Mouse (Mus musculus) adrenal gland, adult 8-10 months (tissue): ENCODE results near the gene Haus3. TPM values are rescaled to one million over a fixed set of nuclear protein-coding genes. Genes with fewer than 3 reads are reported as not detected.

Experiments
- DNase-seq: peaks from one replicate; pipeline ENCODE4 v3.0.0; 2022
- total RNA-seq, 4 experiments: library from RNA; stranded (reverse); gene quantifications; 2 replicates each; pipeline ENCODE4 v1.2.4; 2022

Haus3 gene
- 1 to 10 TPM; 6.5 to 7.8 (median 7.7) TPM for total RNA-seq

DNA sequence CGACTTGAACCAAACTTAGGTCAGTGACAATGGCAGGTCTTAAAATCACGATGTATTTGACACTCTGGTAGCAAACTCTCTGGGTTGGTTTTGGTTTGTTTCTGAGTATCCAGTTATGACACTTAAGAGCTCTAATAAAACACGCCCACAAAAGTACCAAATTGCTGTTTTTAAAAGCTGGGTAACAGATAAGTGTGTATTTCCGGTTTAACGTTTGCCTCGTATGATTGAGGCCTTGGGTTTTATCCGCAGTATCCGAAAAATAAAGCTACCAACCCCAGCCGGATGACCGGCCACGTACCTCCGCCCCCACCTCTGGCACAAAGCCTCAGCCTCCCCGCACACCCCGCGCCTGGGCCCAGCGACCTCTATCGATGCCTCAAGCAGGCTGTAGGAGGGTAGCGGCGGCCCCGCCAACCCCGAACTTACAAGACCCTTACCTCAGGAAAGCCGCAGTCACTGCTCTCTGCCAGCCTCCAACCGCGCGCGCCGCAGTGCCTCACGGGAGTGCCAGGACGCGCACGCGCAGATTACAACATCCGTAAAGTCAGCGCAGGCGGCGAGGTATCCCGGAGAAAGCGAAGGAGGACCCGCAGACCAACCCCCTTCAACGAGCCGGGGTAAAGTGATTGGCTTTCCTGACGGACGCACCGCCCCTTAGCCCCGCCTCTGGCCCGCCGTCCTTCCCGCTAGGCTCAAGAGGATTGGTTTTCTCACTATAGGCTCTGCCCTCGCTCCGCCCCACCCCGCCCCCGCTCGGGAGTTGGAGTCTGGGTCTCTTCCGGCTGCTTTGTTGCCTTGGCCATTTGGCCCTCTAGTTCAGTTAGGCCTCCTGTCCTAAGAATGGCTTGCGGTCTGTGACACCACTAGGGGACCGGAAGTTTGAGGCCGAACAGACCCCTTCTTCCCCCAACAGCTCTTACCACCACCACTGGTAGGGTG lies at the start of gene Haus3, which contains the start of gene Poln:
TSS of gene Haus3 (minus strand) at position 578 of the 942 bp plus-strand sequence.
TSS of gene Poln (minus strand) at position 499 of the 942 bp plus-strand sequence.
- DNase-seq = peak; percentile 98

DNA sequence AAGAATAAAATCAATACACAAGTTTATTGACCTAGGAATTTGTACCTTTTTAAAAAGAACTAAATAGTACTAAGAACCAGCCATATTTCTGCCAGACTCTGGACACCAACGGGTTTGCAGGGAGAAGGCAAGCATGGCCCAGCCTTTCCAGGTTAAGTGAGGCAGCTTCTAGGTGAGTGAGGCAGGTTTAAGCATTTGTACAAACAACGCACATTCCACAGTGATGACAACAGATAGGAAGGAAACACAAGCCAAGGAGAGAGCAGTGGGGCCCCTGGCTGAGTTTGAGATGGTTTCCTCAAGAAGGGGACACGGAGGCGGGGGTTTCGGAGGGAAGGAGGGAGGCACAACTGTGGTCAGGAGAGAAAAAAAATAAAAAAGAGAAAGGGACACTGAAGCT lies 49.3 kb upstream of the Haus3 start:
- no peak for DNase-seq

DNA sequence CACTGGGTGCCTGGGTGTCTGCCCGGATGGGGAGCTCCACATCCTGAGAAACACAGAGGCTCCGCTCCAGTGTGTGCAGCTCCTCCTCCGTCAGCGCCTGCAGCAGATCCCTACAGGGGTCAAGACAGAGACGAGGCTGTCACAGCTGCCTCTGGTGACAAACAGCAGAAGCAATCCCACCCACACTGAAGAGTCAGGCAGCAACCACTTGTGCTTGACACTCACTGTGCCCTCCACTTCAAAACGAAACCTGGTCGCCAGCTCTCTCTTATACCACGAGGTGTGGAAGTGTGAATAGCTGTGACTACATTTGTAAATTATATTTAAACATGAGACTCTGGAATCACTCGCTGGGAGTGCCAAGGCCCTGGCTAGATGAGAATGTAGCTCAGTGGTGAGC lies 48.4 kb upstream of the Haus3 start:
- no peak for DNase-seq

DNA sequence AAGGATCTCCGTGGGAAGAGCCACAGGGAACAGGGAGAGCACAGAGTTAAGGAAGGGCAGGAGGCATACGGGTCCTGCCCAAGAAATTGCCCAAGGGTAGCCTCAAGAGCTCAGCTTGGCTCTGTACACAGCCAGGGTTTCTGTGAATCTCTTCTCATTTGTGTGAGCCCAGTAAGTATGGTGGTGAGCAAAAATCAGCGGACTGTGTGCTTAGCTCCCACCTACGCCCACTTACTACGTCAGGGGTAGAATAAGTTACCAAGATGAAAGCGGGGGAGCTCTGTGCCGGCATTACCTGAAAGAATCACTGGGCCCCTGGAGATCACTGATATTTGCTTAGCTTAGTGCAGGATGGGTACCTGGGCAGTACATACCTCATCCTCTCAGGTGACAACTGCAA lies 46.7 kb upstream of the Haus3 start:
- DNase-seq = no peak

DNA sequence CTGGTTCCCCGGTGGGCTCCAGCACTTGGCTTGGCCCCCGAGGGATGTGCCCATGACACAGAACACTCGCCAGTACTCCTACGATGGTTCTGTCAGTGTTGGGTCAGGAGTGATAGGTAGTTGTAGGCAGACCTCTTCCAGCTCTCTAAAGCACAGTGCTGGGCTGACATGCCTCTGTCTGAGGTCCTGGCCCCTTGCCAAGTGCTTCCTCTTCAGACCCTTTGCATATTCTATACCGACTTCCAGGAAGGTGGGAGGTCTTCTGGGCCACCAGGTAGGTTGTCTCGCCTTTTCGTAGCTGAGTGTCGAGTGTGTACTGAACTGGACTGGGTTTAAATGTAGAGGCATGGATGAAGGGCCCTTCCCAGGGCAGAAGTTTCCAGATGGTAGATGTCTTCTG lies 44.3 kb upstream of the Haus3 start:
- DNase-seq = no peak

DNA sequence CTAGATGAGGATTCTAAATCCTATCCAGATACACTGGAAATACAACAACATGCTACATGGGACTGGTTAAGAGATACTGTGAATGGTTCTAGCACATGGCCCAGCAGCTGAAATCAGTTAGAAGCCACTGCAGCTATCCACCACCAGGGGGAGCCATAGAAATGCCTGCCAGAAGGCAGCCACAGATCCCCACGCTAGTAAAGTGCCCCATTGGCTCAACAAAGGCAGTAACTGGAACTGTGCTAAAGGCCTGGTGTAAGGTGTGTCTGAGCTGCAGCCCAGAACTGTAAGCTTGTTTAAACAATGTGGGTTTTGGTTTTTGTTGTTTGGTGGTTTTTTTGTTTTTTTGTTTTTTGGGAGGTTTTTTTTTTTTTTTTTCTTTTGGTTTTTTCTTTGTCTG lies 41.0 kb upstream of the Haus3 start:
- no peak for DNase-seq

DNA sequence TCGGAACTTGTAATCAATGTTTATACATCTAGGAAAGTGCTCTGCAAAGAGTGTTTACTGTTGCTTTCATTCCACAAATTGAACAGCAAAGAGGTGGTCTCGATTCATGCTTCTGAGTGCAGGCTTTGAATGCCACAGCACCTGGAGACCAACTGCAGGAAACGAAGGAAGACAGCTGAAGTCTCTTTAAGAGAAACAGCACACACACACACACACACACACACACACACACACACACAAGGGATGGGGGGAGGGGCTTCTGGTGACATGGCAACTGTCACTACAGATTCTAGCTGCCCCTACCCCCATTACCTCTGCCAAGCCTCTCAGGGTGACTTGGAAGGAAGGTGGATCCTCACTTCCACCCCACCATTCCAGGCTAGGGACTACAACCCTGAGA lies 38.2 kb upstream of the Haus3 start:
- DNase-seq = no peak

DNA sequence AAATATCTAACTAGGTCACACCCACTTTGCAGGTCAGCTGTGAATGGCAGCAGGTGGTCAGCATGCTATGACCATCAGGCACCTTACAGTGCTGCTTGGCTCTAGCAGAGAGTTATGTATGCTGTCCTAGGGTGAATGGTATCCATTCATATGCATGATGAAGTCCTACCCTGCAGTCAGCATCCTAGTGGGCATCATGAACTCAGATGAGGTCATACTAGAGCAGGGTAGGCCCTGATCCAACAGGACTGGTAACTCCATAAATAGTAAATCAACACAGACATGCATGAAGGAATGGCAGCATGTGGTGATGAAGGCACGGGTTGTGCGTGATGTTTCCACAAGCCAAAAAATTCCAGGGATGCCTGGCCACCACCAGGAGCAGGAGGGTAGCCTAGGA lies 36.5 kb upstream of the Haus3 start:
- DNase-seq = no peak

DNA sequence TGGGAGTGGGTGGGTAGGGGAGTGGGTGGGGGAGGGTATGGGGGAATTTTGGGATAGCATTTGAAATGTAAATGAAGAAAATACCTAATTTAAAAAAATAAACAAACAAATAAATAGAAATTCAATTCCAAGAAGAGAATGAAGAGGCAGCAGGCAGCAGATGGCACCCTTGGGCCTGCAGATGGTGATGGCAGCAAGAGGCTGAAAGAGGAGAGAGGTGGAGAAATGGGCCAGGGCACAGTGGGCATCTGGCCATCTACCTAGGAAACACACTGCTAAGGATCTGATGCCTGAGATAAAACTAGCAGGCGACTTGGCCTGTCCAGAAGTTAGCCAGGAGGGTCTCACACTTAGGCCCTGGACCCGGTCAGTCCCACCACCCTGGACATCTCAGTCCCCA lies 35.6 kb upstream of the Haus3 start:
- no peak for DNase-seq

DNA sequence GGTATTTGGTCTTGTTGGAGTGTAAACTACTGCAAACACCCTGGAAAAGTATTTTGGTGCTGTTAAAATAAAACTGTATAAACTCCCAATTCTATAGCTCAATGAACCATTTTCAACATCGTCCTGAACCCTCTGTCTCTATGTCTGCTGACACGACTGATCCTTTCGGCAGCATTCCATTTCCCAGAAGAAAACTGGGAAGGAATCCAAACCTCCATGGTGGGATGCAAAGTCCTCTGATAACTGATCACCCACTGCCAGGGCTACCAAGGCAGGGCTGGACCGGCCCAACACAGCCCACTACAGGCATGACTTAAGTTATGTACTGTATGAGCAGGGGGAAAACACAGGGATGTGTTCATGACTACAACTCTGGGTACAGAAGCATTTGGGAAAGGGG lies 32.7 kb upstream of the Haus3 start:
- no peak for DNase-seq

DNA sequence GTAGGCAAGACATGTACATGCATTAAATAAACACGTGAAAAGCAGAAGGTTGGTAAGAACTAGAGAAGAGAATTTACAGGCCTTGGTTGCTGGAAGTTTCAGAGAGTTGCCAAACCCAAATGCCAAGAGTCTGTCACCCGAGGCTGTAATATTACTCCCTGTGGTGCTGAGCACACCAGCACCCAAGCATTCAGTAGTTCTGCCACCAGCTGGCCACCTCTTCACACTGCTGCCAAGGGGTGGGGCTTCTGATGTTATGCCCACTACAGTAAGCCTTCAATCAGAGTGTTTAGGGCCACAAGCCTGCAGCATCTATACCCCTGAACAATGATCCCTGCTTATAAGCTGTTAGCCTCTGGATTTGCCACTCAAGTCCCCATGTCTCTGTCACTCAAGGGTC lies 32.1 kb upstream of the Haus3 start:
- DNase-seq = no peak

DNA sequence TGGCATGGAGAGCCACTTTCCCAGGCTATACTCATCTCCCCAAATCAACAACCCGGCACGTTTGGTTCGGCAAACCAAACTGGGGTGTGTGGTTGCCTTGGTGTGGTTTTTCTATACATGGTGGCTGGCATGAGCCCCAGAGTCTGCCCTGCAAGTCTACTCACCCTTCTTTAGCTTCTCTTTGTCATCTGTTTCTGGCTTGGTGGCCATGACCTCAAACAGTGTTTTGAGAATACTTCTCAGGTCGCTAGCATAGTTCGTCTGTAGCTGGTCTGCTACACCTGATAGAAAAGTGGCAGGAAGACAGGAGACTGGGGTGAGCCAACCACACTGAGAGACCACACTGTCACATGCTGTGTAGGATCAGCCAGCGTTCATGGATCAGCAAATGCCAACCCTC lies 29.3 kb upstream of the Haus3 start:
- no peak for DNase-seq

DNA sequence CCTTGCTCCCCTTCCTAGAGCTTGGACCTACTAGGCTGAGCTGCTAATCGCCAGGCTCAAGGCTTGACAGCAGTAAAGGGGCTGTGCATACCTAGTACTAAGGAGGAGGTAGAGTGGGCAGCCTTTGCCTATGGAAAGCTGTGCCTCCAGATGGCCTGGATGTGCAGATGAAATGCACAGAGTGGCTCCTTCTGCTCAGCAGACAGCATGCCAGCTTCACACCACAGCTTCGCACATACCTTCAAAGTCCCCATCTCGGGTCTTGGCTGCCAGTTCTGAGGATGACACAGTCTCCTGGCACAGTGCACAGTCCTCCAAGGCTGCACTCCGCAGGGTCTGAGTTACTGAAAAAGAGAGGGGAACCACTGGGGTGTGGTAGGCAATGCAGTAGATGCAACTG lies 27.9 kb upstream of the Haus3 start:
- no peak for DNase-seq

DNA sequence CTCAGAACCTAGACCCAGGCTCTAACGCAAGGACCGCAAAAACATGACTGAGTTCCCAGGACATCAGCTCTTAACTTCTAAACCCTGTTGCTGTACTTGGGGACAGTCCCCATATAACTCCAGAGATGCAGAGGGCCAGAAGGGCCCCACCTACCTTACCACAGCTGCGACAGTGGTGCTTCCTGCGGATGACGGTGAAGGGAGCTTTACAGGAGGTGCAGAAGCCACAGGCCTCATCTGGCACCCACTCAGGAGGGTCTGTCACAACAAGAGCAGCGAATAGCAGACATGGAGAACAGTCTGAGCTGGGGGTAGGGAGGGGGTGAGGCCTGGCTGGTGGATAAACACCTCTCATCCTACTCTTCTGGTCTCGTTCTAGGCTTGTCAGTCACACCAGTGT lies 27.1 kb upstream of the Haus3 start:
- DNase-seq = no peak

DNA sequence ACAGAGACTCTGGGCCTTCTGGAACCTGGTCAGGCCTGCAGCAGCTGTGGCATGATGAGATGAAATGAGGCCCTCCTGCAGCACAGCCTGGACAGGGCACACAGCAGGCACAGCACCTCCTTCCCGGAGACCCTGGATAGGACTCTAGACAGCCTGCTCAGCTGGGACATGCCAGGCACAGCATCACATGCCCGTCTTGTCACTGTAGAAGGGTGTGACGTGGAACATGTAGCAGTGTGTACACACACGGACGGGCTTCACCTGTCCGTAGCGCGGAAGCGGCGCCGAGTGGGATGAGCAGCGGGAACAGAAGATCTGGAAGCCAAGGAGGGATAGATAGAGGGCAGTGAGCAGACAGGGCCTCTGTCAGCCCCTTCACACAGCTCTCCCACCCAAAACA lies 26.5 kb upstream of the Haus3 start:
- DNase-seq = no peak

DNA sequence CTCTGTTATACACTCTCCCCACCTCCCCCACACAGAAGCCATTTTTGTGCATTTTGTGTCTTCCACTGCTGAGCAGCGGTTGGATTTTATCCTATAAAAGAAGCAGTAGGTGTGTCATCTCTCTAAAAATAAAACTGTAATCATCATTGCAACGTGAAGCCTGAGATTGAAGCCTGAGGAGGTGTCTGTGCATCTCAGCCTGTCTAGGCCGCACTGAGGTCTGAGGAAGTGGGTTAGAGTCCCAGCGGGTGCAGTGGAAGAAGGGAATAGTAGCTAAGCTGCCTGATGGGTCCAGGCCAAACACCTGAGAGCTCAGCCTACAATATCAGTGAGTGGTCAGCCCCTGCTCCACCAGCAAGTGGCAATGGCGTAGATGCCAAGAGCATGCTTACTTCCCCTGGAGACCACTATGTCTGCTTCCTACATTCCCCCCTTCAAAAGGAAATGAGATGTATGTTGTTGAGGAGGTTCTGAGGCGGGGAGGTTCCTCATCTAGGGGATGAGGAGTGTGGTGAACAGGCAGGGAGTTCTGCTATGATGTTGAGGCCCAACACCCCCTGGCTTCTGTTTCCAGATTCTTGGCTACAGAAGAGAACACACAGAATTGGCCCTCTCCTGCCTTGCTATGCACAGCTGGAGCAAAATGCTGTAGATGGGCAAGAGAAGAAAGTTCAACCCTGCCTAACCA lies 25.8 kb upstream of the Haus3 start:
- DNase-seq = no peak

DNA sequence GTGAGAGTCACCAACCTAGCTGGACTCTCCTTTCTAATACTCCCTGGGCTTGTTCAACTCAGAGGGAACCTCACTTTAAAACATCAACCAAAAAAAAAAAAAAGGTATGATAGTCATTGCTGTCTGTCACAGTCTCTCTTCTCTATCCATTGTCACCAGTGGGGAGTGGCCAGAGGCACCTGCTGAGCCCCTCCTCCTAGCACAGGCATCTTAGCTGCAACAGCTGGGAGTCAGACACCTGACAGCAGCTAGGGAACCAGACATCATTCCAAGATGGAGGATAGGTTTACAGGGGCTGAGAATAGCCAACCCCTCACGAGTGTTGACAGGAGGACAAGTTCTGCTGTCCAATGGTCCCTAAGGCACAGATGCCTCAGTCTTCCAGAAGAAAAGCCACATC lies 25.1 kb upstream of the Haus3 start:
- DNase-seq = no peak

DNA sequence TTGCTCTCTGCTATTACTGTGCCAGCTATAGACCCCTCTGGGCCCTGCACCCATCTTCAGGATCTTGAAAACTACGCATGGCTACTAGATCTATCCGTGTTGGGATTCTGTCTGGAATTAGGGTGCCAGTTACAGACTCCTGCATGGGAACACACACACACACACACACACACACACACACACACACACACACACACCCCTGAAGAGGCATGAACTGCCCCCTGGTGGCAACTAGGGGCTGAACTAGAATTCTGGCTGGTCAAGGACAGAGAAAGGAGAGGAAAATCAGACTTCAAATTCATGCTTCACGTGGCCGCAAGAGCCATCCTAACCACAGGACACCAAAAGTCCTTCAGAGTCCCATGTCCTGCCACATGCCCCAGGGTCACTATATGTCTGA lies 22.5 kb upstream of the Haus3 start:
- no peak for DNase-seq

DNA sequence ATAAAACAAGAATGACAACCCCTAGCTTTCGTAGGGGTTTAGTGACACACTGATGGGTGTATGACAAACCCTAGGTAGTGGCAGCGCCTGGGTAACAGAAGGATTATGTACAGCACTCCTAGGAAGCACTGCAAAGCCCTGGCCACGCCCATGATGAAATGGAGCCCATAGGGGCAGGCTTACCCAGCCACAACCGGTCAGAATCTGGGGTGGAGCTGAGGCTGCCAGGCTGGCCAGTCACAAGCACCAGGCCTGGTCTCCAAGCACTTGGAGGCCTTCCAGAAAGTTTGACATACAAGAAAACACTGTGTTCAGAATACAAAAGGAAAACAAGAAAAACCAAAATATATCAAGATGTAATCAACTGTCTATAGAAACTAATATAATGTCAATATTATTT lies 21.7 kb upstream of the Haus3 start:
- DNase-seq = peak; percentile 61

DNA sequence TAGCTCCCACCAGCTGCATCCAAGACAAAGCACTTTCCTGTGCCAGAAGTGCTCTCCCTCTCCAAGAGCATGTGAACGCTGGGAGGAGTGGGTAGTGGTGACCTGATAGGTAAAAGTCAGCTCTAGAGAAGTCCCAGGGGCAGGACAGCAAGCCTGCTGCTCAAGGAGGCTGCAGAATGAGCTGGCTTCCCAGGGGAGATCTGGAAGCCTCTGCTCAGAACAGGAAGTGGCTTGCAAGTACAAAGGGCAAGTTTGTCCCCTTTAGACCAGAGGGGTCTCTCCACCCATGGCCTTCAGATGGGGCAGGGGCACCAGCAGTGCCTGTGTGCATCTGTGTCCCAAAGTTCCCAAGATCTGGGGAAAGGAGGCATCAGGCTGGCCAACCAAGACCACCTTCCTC lies 20.2 kb upstream of the Haus3 start:
- DNase-seq = no peak

DNA sequence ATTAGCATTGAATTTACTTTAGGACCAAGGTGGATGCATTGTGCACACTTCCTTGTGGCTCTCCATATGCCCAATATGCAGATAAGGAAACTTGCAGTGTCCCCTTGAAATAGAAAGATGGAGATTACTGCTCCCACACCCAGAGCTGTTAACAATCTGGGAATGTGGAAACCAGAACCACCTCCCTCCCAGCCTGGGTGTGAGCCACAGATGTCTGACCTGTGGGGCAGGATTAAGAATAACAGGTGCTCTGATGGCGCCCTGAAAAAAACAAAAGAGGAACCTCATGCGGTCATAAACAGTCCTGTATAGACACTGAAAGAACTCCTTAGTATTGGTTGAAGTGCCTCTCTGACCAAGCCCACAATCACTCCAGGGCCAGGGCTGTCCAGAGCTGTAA lies 19.5 kb upstream of the Haus3 start:
- no peak for DNase-seq

DNA sequence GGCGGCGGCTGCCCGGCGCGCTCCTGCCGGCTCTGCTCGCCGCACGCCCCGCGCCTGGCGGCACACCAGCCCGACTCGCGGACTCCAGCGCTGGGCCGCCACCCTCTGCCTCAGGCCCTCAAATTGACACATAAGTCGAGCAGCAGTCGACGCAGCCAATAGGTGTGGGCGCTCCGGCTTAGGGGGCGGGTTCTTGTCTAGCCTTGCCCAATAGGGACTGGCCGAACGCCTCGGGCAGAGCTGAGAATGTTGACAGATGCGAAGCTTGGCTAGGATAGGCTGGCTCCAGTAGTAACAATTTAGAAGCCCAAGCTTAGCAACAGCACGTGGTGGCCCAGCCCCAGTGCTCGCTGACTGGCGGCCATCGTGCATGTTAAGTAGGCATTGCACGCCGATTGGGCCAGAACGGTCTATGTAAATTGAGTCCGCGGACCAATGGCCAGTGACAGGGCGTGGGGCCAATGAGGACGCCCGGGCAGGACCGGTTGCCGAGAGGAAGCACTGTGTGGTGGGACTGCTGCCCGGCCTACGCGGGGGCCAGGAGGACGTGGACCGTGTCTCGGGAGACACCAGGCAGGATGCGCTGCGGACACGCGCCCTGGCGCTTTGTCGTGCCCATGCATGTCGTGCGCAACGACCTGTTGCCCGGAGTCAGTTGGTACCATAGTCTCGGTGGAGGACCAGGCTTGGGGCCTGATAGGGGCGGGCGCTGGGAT lies 18.4 kb upstream of the Haus3 start, which contains the start of gene Mxd4:
TSS of gene Mxd4 (minus strand) at position 120 of the 716 bp plus-strand sequence.
- peak; percentile 100 for DNase-seq

DNA sequence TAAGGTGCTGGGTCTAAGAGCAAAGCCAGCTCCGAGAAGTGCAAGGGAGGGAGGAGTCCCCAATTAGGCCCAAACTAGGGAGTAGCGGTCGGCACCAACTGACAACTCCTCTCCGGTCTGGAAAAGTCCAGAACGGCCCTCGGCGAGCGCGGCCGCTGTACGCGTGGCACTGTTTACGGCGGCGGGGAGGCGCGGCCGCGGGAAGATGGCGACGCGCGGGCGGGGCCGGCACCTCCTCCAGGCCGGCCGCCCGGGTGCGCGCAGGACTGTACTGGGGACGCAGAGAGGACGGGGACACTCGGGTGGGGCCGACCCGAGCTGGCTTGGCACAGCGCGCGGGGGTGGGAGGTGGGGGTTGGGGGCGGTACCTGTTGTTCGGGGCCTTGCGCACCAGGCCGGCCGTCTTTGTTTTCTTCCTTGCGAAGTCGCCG lies 17.6 kb upstream of the Haus3 start:
- peak; percentile 43 for DNase-seq
